Mouse (Mus musculus) lung, adult 2 months (tissue): ENCODE measurements around the gene Aldh3b1.

Source experiments
- CTCF ChIP-seq: fragments of 200-500 bp; IDR thresholded peaks from 2 replicates; pipeline ENCODE4 v1.5.1; 2011; ENCODE audit warnings: mild to moderate bottlenecking, low read length, control low read depth; ENCODE audit not compliant: insufficient read depth
- POLR2A ChIP-seq: fragments of 200-500 bp; IDR thresholded peaks from 2 replicates; pipeline ENCODE4 v1.6.1; 2011; ENCODE audit warnings: low read depth, mild to moderate bottlenecking, control low read depth, low read length, borderline replicate concordance; ENCODE audit errors: extremely low read depth

DNA sequence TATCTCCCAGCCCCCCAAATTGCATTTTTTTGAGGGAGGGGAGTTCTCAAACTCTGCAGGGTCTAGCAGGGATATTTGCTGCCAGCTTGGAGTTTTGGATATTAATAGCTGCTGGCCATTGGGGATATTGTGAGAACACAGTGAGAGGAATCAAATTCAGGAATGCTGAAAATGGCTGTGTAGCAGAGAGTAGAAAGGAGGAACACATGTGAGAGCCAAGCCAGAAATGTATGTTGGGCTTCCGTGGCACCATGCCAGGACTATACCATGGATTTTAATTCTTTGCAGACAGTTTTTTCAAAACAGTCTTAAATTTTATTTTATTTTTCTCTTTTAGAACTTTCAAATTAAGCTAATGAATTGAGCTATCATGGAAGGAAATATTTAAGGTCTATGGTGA, 61.3 kb downstream of the Aldh3b1 start:
- TF ChIP-seq CTCF, result no peak
- no peak for TF ChIP-seq POLR2A
